Mouse (Mus musculus): ENCODE results near the gene Dph1.

GRCm38 (mm10) chr11:75139122-75139963 is 51.7 kb downstream of the Dph1 start:
- no peak for TF ChIP-seq CTCF (IDR thresholded peaks at IDR 0.05; ENCODE audit: low read depth, low read length)
- TF ChIP-seq POLR2A (IDR thresholded peaks at IDR 0.05; ENCODE audit: insufficient read depth, low read length), result no peak
